Mouse (Mus musculus) CH12.LX (cell line): ENCODE data around the gene Smad6. TPM values are rescaled to one million over a fixed set of nuclear protein-coding genes. Genes with fewer than 3 reads are reported as not detected.

Experiments
- DNase-seq: peaks from one replicate; pipeline ENCODE4 v3.0.0-alpha.2; 2013; ENCODE audit errors: extremely low read depth
- H3K27ac ChIP-seq: 2 replicates; pipeline ENCODE4 v1.5.1; 2012; ENCODE audit warnings: low read depth, mild to moderate bottlenecking, control low read depth, moderate library complexity; ENCODE audit not compliant: insufficient read depth
- H3K27me3 ChIP-seq: replicated peaks from 2 replicates; pipeline ENCODE3; 2012; ENCODE audit warnings: inconsistent platforms
- H3K36me3 ChIP-seq, 2 experiments: replicated peaks in 1 of 2; 2 replicates each; pipeline versions ENCODE3 to v1.6.1; 2012; ENCODE audit warnings: inconsistent platforms in 1 of 2, low read length in 1 of 2, mild to moderate bottlenecking in 1 of 2, mixed read lengths in 1 of 2, moderate library complexity in 1 of 2; ENCODE audit not compliant: control insufficient read depth in 1 of 2, insufficient read depth in 1 of 2
- H3K4me1 ChIP-seq, 2 experiments: 2 replicates each; pipeline ENCODE4 v1.6.1; 2012; ENCODE audit warnings: inconsistent platforms in 1 of 2, moderate library complexity in 1 of 2; ENCODE audit not compliant: insufficient read depth in 2 of 2, control insufficient read depth in 1 of 2
- H3K4me2 ChIP-seq: 2 replicates; pipeline ENCODE4 v1.6.1; 2012; ENCODE audit warnings: low read depth, mild to moderate bottlenecking, control low read depth; ENCODE audit not compliant: poor library complexity, insufficient read depth, severe bottlenecking
- H3K4me3 ChIP-seq, 3 experiments: fragments of 150-350 bp in 1 of 3; sonication (generic) in 1 of 3; replicated peaks in 1 of 3; 2 replicates each; pipeline versions ENCODE3 to v1.5.1; 2011 to 2012; ENCODE audit warnings: low read depth in 2 of 3, low read length in 2 of 3, mild to moderate bottlenecking in 2 of 3, moderate library complexity in 2 of 3, control low read depth in 1 of 3, improper control_type of control experiment in 1 of 3, inconsistent platforms in 1 of 3, mixed read lengths in 1 of 3; ENCODE audit not compliant: poor library complexity in 1 of 3
- H3K79me2 ChIP-seq: replicated peaks from 2 replicates; pipeline ENCODE4 v1.6.1; 2012; ENCODE audit warnings: mild to moderate bottlenecking, moderate library complexity; ENCODE audit not compliant: control insufficient read depth, poor library complexity, insufficient read depth, severe bottlenecking; ENCODE audit errors: extremely low read depth
- H3K9ac ChIP-seq: 2 replicates; pipeline ENCODE4 v1.6.1; 2012; ENCODE audit warnings: low read depth, mild to moderate bottlenecking, control low read depth, moderate library complexity; ENCODE audit not compliant: insufficient read depth
- H3K9me3 ChIP-seq: replicated peaks from 2 replicates; pipeline ENCODE3; 2012; ENCODE audit warnings: low read length, inconsistent platforms, mixed read lengths
- CHD2 ChIP-seq: IDR thresholded peaks from 2 replicates; pipeline ENCODE4 v1.6.1; 2011; ENCODE audit warnings: low read length, improper control_type of control experiment
- CTCF ChIP-seq, 2 experiments: IDR thresholded peaks in 1 of 2; conservative IDR thresholded peaks in 1 of 2; 2 replicates each; pipeline ENCODE4 v1.5.1; 2011 to 2012; ENCODE audit warnings: low read depth in 2 of 2, low read length in 2 of 2, improper control_type of control experiment in 1 of 2, inconsistent platforms in 1 of 2, mild to moderate bottlenecking in 1 of 2, moderate library complexity in 1 of 2
- E2F4 ChIP-seq: IDR thresholded peaks from 2 replicates; pipeline ENCODE4 v1.6.1; 2011; ENCODE audit warnings: low read depth, low read length, improper control_type of control experiment; ENCODE audit not compliant: insufficient replicate concordance
- EP300 ChIP-seq: IDR thresholded peaks from 2 replicates; pipeline ENCODE4 v1.6.1; 2011; ENCODE audit warnings: low read length, improper control_type of control experiment
- ETS1 ChIP-seq: conservative IDR thresholded peaks from 2 replicates; pipeline ENCODE4 v1.6.1; 2012; ENCODE audit warnings: low read depth, mild to moderate bottlenecking, inconsistent platforms, low read length, improper control_type of control experiment, moderate library complexity
- GABPA ChIP-seq: IDR thresholded peaks from 2 replicates; pipeline ENCODE4 v1.6.1; 2012; ENCODE audit warnings: low read depth, low read length, improper control_type of control experiment, inconsistent platforms; ENCODE audit not compliant: insufficient replicate concordance
- IRF4 ChIP-seq: IDR thresholded peaks from 2 replicates; pipeline ENCODE4 v1.6.1; 2014; ENCODE audit warnings: low read depth, mild to moderate bottlenecking, inconsistent platforms, low read length, improper control_type of control experiment
- JUN ChIP-seq: IDR thresholded peaks from 2 replicates; pipeline ENCODE4 v1.6.1; 2011; ENCODE audit warnings: low read depth, mild to moderate bottlenecking, low read length, improper control_type of control experiment, moderate library complexity; ENCODE audit not compliant: insufficient read depth
- KAT2A ChIP-seq: IDR thresholded peaks from 2 replicates; pipeline ENCODE4 v1.6.1; 2012; ENCODE audit warnings: low read length, improper control_type of control experiment, inconsistent platforms; ENCODE audit not compliant: insufficient replicate concordance
- MAFK ChIP-seq: IDR thresholded peaks from 2 replicates; pipeline ENCODE4 v1.6.1; 2011; ENCODE audit warnings: low read length, improper control_type of control experiment; ENCODE audit not compliant: insufficient replicate concordance
- MEF2A ChIP-seq: IDR thresholded peaks from 2 replicates; pipeline ENCODE4 v1.6.1; 2014; ENCODE audit warnings: low read depth, mild to moderate bottlenecking, inconsistent platforms, low read length, improper control_type of control experiment, borderline replicate concordance
- PAX5 ChIP-seq: IDR thresholded peaks from 2 replicates; pipeline ENCODE4 v1.6.1; 2012; ENCODE audit warnings: low read length, inconsistent platforms, mixed read lengths
- POLR2A ChIP-seq: IDR thresholded peaks from 2 replicates; pipeline ENCODE4 v1.6.1; 2011; ENCODE audit warnings: low read depth, mild to moderate bottlenecking, improper control_type of control experiment, low read length
- POLR2AphosphoS2 ChIP-seq: IDR thresholded peaks from 2 replicates; pipeline ENCODE4 v1.6.1; 2011; ENCODE audit warnings: low read depth, low read length, improper control_type of control experiment
- RAD21 ChIP-seq: IDR thresholded peaks from 2 replicates; pipeline ENCODE4 v1.6.1; 2011; ENCODE audit warnings: low read depth, mild to moderate bottlenecking, low read length, improper control_type of control experiment, moderate library complexity
- RCOR1 ChIP-seq: conservative IDR thresholded peaks from 2 replicates; pipeline ENCODE4 v1.6.1; 2012; ENCODE audit warnings: low read depth, mild to moderate bottlenecking, inconsistent platforms, low read length, improper control_type of control experiment
- SMC3 ChIP-seq: IDR thresholded peaks from 2 replicates; pipeline ENCODE4 v1.6.1; 2011; ENCODE audit warnings: low read depth, low read length, improper control_type of control experiment
- TCF12 ChIP-seq: IDR thresholded peaks from 2 replicates; pipeline ENCODE4 v1.6.1; 2014; ENCODE audit warnings: low read depth, mild to moderate bottlenecking, inconsistent platforms, low read length, improper control_type of control experiment
- UBTF ChIP-seq: IDR thresholded peaks from 2 replicates; pipeline ENCODE4 v1.6.1; 2012; ENCODE audit warnings: low read depth, mild to moderate bottlenecking, inconsistent platforms, low read length, improper control_type of control experiment, moderate library complexity
- ZC3H11A ChIP-seq: IDR thresholded peaks from 2 replicates; pipeline ENCODE4 v1.6.1; 2012; ENCODE audit warnings: low read depth, mild to moderate bottlenecking, inconsistent platforms, low read length, improper control_type of control experiment
- ZKSCAN1 ChIP-seq: IDR thresholded peaks from 2 replicates; pipeline ENCODE4 v1.6.1; 2012; ENCODE audit warnings: low read depth, inconsistent platforms, low read length, improper control_type of control experiment, borderline replicate concordance
- ZMIZ1 ChIP-seq: IDR thresholded peaks from 2 replicates; pipeline ENCODE4 v1.6.1; 2012; ENCODE audit warnings: low read depth, mild to moderate bottlenecking, inconsistent platforms, low read length, improper control_type of control experiment
- ZNF384 ChIP-seq: IDR thresholded peaks from 2 replicates; pipeline ENCODE4 v1.6.1; 2012; ENCODE audit warnings: low read depth, low read length, improper control_type of control experiment, inconsistent platforms
- dilution Hi-C: fragments of 300-500 bp; cut with MboI; formaldehyde crosslinking; loops from 2 replicates; pipeline ENCODE4 v1.14.3; 2020; ENCODE audit warnings: low sequenced_read_pairs; ENCODE audit not compliant: extremely low pct_unique_long_range_greater_than_20kb, extremely low pct_ligation_motif_present
- in situ Hi-C: fragments of 300-500 bp; cut with MboI; formaldehyde crosslinking; loops from 3 replicates; pipeline ENCODE4 v1.14.3; 2019; ENCODE audit warnings: low sequenced_read_pairs, low pct_ligation_motif_present, low pct_unique_long_range_greater_than_20kb, mixed read lengths
- polyA plus RNA-seq: library from polyadenylated mRNA; unstranded; fragments of >175 nt; gene quantifications from 2 replicates; pipeline ENCODE4 v1.2.1, GENCODE M21; 2012; ENCODE audit warnings: low read depth; ENCODE audit not compliant: insufficient read length
- total RNA-seq, 2 experiments: library from RNA; depleted of rRNA; stranded (reverse); fragments of 300-350 nt in 1 of 2; fragments of >200 nt in 1 of 2; gene quantifications; 2 replicates each; pipeline ENCODE4 v1.2.3; 2012 to 2014

The Smad6 gene
- total and polyA plus RNA-seq, 3 experiments = not detected

DNA sequence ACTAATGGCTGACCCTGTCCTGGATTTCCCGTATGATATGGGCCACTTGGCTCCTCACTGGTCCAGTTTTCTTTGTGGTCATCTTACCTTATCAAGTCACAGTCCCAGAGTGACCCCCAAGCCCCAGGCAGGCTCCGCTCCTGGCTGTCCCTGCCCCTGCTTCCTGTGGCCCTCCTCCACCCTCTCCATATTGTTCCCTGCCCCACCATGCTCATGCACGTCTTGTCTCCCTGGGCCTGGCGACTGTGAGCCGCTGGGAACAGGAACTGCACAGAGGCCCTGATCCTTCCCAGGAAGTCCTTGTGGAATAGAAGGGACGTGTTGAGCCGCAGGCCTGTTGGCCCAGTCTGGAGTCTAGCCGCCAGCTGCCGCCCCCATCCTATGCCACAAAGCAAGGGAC lies 33.3 kb upstream of the Smad6 start:
- in situ Hi-C loops (no loop called here), dilution Hi-C loops (no loop called here)
- no peak for DNase-seq
- Histone ChIP-seq H3K27me3 (peaks cover 12% of the 10 kb centered on the region), H3K4me2 (no peak overlapping the region), H3K9ac (no peak overlapping the region), H3K9me3 (no peaks in the 10 kb centered on the region), H3K79me2 (no peaks in the 10 kb centered on the region), H3K4me1 (peaks cover 0 to 4% of the 10 kb centered on the region in 2 experiments; a peak in 2 of 4 replicates), H3K4me3 (no peak overlapping the region), H3K27ac (no peak overlapping the region), H3K36me3 (no peaks in the 10 kb centered on the region)
- TF ChIP-seq MAFK (no peak), TCF12 (no peak), CHD2 (no peak), SMC3 (no peak), POLR2AphosphoS2 (no peak), KAT2A (no peak), RCOR1 (no peak), UBTF (no peak), E2F4 (no peak), JUN (no peak), EP300 (no peak), ZNF384 (no peak)

DNA sequence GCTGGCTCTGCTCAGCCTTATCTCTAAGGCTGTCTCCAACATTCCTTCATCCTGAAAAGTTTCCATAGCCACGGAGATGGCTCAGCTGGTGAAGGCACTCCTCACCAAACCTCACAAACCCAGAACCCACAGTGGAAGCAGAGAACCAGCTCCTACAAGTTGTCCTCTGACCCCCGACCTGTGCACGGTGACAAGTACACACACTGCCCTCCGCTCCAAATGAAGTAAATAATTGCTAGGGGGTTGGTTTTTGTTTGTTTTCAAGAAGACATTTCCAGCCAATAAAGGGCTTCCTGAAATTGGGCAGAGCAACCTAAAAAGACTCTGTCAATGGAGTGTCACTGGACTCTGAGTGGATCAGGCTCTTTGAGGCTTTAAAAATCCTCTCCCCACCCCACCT lies 31.9 kb upstream of the Smad6 start:
- H3K4me2 ChIP-seq = no peak overlapping the region
- no peak overlapping the region for H3K27ac ChIP-seq
- in situ Hi-C loops (no loop called here), dilution Hi-C loops (no loop called here)
- H3K79me2 ChIP-seq = no peaks in the 10 kb centered on the region
- H3K36me3 ChIP-seq = no peaks in the 10 kb centered on the region
- H3K9me3 ChIP-seq = no peaks in the 10 kb centered on the region
- TF ChIP-seq ZNF384 = no peak
- TF ChIP-seq ZMIZ1 = no peak
- no peak for TF ChIP-seq JUN
- TF ChIP-seq GABPA = no peak
- TF ChIP-seq UBTF = no peak
- TF ChIP-seq MAFK = no peak
- no peak for TF ChIP-seq CTCF (conservative IDR thresholded peaks at IDR 0.05 in 1 of 2, IDR thresholded peaks at IDR 0.05 in 1 of 2; ENCODE audit: low read depth in 2 of 2, low read length in 2 of 2)
- TF ChIP-seq PAX5 = no peak
- TF ChIP-seq MEF2A = no peak
- no peak for TF ChIP-seq TCF12
- TF ChIP-seq POLR2A = no peak
- no peak for TF ChIP-seq CHD2
- no peak for TF ChIP-seq ZC3H11A
- no peak for TF ChIP-seq RAD21
- TF ChIP-seq SMC3 = no peak
- no peak for TF ChIP-seq IRF4
- no peak for TF ChIP-seq ETS1
- TF ChIP-seq RCOR1 = no peak
- TF ChIP-seq ZKSCAN1 = no peak
- no peak for DNase-seq
- H3K9ac ChIP-seq = no peak overlapping the region
- peaks cover 4% of the 10 kb centered on the region for H3K27me3 ChIP-seq
- H3K4me1 ChIP-seq = peaks cover 5 to 16% of the 10 kb centered on the region in 2 experiments
- no peak overlapping the region for H3K4me3 ChIP-seq
